Mouse (Mus musculus): ENCODE results near the gene Hist2h2aa1.
"Not testable (repeated sequence)": the region's sequence is repeated elsewhere in the genome, so short reads cannot be mapped to it uniquely, and the experiment has no call there.

- TF ChIP-seq POLR2A (IDR thresholded peaks at IDR 0.05; ENCODE audit: borderline replicate concordance, extremely low read depth, low read depth, low read length); CTCF (IDR thresholded peaks at IDR 0.05; ENCODE audit: insufficient read depth, low read length): not testable (repeated sequence)
These were observed 45.4 kb downstream of the Hist2h2aa1 start for GRCm38 (mm10) chr3:96290727-96291126.

Data from lung, adult 2 months (tissue).